Mouse (Mus musculus): ENCODE results near the gene Dapk1. TPM values are rescaled to one million over a fixed set of nuclear protein-coding genes. Genes with fewer than 3 reads are reported as not detected.

Gene Dapk1
- total RNA-seq, 2 experiments from 2014 or later, result 8.0 to 8.2 TPM

Other genes with a start within 250 kb of the Dapk1 start
- not detected for gene BC051665, start 184.4 kb downstream of the Dapk1 start, total RNA-seq (2021)
- gene Ctsll3, start 200.9 kb downstream of the Dapk1 start, total RNA-seq (2021), result not detected

Data from gastrocnemius, postnatal 25 days (tissue).